Mouse (Mus musculus) liver, postnatal 0 days (tissue): ENCODE data around the gene Map1b.

ENCODE experiments used
- CTCF ChIP-seq: sonication (generic); IDR thresholded peaks from 2 replicates; pipeline ENCODE4 v1.5.1; 2016; ENCODE audit warnings: antibody characterized with exemption, low read depth
- EP300 ChIP-seq: IDR thresholded peaks from 2 replicates; pipeline ENCODE4 v1.6.1; 2016; ENCODE audit warnings: antibody characterized with exemption, low read depth, mild to moderate bottlenecking

DNA sequence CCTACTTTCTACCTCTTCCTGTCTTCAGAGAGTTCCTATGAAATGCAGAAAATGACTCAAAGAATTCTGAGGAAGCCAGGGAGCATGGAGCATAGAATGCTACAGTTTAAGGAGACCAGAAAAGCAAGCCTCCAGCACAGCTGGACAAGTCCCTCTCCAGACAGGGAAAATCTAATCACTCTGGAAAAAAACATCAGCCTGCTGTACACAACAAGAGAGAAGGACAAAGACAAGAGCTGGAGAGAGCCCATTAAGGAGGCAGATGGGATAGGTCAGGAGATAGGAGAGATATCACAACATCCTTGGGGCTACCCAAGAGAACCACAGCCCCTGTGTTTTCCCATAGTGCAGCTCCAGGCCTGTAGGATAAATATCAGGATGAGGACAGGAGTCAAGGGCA lies 79.3 kb downstream of the Map1b start:
- TF ChIP-seq CTCF (no peak), EP300 (no peak)
